Mouse (Mus musculus) midbrain, postnatal 0 days (tissue): ENCODE results near the gene Itih2. TPM values are rescaled to one million over a fixed set of nuclear protein-coding genes. Genes with fewer than 3 reads are reported as not detected.

Experiments used
- ATAC-seq: fragments of 200-750 bp; cut with Nextera tagmentation; 2 replicates; pipeline ENCODE4 v1.8.0; 2017; ENCODE audit warnings: moderate number of reproducible peaks, mild to moderate bottlenecking, moderate TSS enrichment, moderate library complexity; ENCODE audit not compliant: low FRiP score
- DNase-seq: peaks from one replicate; pipeline ENCODE4 v3.0.0-alpha.2; 2015; ENCODE audit warnings: low spot score
- H3K27ac ChIP-seq: fragments of 300-500 bp; sonication (generic); 2 replicates; pipeline ENCODE4 v1.5.1; 2014; ENCODE audit warnings: low read depth, mild to moderate bottlenecking, low read length, mixed read lengths
- H3K27me3 ChIP-seq: fragments of 300-500 bp; sonication (generic); 2 replicates; pipeline ENCODE4 v1.6.1; 2014; ENCODE audit warnings: low read length, control low read depth, mixed read lengths; ENCODE audit not compliant: insufficient read depth
- H3K36me3 ChIP-seq: fragments of 300-500 bp; sonication (generic); 2 replicates; pipeline ENCODE4 v1.6.1; 2014; ENCODE audit warnings: low read length, control low read depth, mixed read lengths; ENCODE audit not compliant: insufficient read depth
- H3K4me1 ChIP-seq: fragments of 300-500 bp; sonication (generic); 2 replicates; pipeline ENCODE4 v1.6.1; 2014; ENCODE audit warnings: mild to moderate bottlenecking, control low read depth, antibody characterized with exemption, low read length, mixed read lengths; ENCODE audit not compliant: insufficient read depth
- H3K4me2 ChIP-seq: fragments of 300-500 bp; sonication (generic); 2 replicates; pipeline ENCODE4 v1.6.1; 2014; ENCODE audit warnings: low read depth, mild to moderate bottlenecking, low read length, mixed read lengths; ENCODE audit not compliant: poor library complexity, severe bottlenecking
- H3K4me3 ChIP-seq: fragments of 300-500 bp; sonication (generic); 2 replicates; pipeline ENCODE4 v1.5.1; 2014; ENCODE audit warnings: low read depth, mild to moderate bottlenecking, low read length, moderate library complexity
- H3K9ac ChIP-seq: fragments of 300-500 bp; sonication (generic); replicated peaks from 2 replicates; pipeline ENCODE4 v1.6.1; 2014; ENCODE audit warnings: mild to moderate bottlenecking, low read length, moderate library complexity, mixed read lengths; ENCODE audit not compliant: poor library complexity, severe bottlenecking
- H3K9me3 ChIP-seq: fragments of 300-500 bp; sonication (generic); 2 replicates; pipeline ENCODE4 v1.6.1; 2016; ENCODE audit warnings: low read length, control low read depth
- CTCF ChIP-seq: IDR thresholded peaks from 2 replicates; pipeline ENCODE4 v1.5.1; 2016; ENCODE audit warnings: antibody characterized with exemption, mild to moderate bottlenecking
- WGBS: fragments of 180-500 bp; shearing (Covaris S2); extraction: QIAGEN DNeasy Blood & Tissue Kit; methylation state at CpG from one replicate; pipeline ENCODE4 v1.1.7; 2014; 5-methylcytosine and 5-hydroxymethylcytosine counted together
- polyA plus RNA-seq: library from polyadenylated mRNA; unstranded; fragments of >200 nt; fragmentation: Nextera tagmentation; extraction: Ambion mirVana; gene quantifications from 2 replicates; pipeline ENCODE4 v1.2.1, GENCODE M21; 2015
- total RNA-seq: library from RNA; depleted of rRNA; stranded (reverse); fragments of >200 nt; gene quantifications from 2 replicates; pipeline ENCODE4 v1.2.3, GENCODE M21; 2014

Gene Itih2
- total and polyA plus RNA-seq, 2 experiments from 2014 or later, result 5.7 to 9.3 TPM

DNA sequence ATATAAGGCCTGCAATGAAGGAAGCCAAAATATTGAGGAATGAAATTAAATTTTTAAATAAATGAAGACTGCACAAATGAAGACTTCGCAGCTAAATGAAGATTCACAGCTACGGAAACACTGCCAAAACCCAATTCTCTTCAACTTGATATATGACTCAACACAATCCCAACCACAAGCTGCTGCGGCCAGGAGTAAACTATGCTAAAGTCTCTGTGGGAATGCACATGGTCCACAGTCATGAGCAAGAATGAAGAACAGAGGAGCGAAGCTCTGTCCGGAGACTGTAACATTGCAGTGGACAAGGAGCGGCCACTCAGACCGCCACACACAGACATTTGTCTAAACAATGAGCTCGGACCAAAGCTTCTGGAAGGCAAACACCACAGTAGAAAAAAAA, 54.5 kb downstream of the Itih2 start:
- ATAC-seq (no peak), DNase-seq (no peak)
- Histone ChIP-seq H3K4me1 (peaks cover 24% of the 10 kb centered on the region), H3K9ac (no peak overlapping the region), H3K27ac (no peak overlapping the region), H3K36me3 (no peaks in the 10 kb centered on the region; the same call in 1 of the 2 replicates), H3K4me2 (no peak overlapping the region), H3K4me3 (no peak overlapping the region), H3K27me3 (no peaks in the 10 kb centered on the region), H3K9me3 (no peaks in the 10 kb centered on the region)
- TF ChIP-seq CTCF, result no peak
- 90% methylated on average over 8 of the region's 8 CpGs for WGBS

DNA sequence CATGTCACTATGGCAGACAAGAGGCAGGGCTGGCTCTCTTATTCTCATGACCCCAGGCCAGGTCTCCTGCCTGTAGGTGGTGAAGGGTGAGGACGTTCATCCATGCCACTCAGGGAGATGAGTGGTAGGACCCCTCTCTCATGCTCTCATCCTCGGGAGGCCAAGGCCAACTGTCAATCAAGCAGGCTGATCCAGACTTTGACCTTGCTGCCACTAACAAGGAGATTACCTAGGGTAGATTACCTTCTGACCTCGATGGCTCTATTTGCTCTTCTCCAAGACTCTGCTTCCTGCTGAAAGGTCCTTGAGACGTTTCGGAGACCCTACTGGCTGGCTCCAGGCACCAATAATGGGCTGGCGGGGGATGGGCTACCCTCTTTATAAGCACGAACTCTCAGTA, 56.7 kb downstream of the Itih2 start:
- no peak for TF ChIP-seq CTCF
- H3K9me3 ChIP-seq, result no peaks in the 10 kb centered on the region
- H3K4me1 ChIP-seq, result peaks cover 19% of the 10 kb centered on the region
- H3K27ac ChIP-seq, result no peak overlapping the region
- H3K4me3 ChIP-seq, result no peak overlapping the region
- DNase-seq, result no peak
- ATAC-seq, result no peak
- H3K27me3 ChIP-seq, result no peaks in the 10 kb centered on the region
- H3K4me2 ChIP-seq, result no peak overlapping the region
- 81% methylated on average over 7 of the region's 7 CpGs for WGBS
- no peak overlapping the region for H3K9ac ChIP-seq
- no peaks in the 10 kb centered on the region; the same call in 1 of the 2 replicates for H3K36me3 ChIP-seq

DNA sequence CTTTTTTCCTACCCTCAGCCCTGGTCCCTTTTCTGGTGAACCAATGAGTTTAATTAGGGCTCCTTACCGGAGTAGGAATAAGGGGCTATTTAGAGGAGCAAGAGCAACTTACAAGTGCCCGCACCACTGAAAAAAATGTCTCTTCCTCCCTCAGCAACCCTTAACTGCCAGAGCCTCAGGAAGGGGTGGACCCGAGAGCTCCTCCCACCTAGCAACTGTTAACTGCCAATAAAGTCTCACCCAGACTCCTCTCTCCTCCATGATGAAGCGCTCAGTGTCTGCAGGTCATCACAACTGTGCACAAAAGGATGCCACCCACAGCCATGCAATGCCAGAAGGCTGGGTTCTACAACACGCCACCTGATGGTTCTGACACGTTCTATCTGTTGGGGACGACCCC, 59.4 kb downstream of the Itih2 start:
- Histone ChIP-seq H3K4me1 (no peaks in the 10 kb centered on the region), H3K27ac (no peak overlapping the region), H3K4me2 (no peak overlapping the region), H3K4me3 (no peak overlapping the region), H3K9me3 (no peaks in the 10 kb centered on the region), H3K27me3 (no peaks in the 10 kb centered on the region), H3K9ac (no peak overlapping the region), H3K36me3 (peaks cover 11% of the 10 kb centered on the region)
- TF ChIP-seq CTCF, result no peak
- DNase-seq (no peak), ATAC-seq (no peak)
- WGBS, result 92% methylated on average over 7 of the region's 7 CpGs

DNA sequence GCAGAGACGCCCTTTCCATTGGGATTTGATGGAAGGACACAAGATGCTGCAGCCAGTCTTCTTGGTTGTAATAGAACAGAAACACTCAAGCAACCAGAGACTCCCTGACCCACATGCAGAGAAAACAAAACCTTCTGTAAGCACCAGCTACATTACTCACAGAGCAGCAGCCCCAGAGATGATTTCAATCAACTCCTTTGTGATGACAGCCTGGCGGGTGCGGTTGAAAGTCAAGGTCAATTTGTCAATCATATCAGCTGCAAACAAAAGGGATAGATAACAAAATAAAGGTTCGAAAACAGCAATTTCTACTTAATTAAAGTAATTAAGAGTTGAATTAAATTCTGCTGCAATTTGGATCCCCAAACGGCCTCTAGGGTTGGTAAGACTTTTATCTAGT, 72.4 kb downstream of the Itih2 start:
- ATAC-seq, result no peak
- Histone ChIP-seq H3K4me2 (no peak overlapping the region), H3K9me3 (no peaks in the 10 kb centered on the region), H3K36me3 (peaks cover 49% of the 10 kb centered on the region), H3K9ac (no peak overlapping the region), H3K4me3 (no peak overlapping the region), H3K4me1 (no peaks in the 10 kb centered on the region), H3K27ac (no peak overlapping the region), H3K27me3 (no peaks in the 10 kb centered on the region)
- no peak for DNase-seq
- TF ChIP-seq CTCF, result no peak
- 93% methylated on average over 5 of the region's 5 CpGs for WGBS

DNA sequence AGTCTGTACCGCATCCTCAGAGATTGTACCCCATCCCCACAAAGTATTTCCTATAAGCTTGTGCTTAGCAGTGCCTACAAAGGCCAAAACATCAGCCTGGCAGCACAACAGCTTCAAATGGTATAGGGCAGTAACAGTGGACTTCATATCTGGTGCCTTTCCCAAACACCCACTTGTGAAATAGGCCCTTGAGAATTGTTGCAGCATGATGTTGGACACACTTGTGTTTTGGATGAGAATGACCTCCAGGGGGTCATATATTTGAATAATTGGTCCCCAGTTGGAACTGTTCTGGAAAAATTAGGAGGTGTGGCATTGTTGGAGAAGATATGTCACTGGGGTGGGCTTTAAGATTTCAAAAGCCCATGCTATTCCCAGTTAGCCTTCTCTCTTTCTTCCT, 79.2 kb downstream of the Itih2 start:
- DNase-seq (no peak), ATAC-seq (no peak)
- Histone ChIP-seq H3K4me3 (no peak overlapping the region), H3K36me3 (peaks cover 24% of the 10 kb centered on the region), H3K27me3 (no peaks in the 10 kb centered on the region), H3K4me1 (no peaks in the 10 kb centered on the region), H3K4me2 (no peak overlapping the region), H3K9ac (no peak overlapping the region), H3K27ac (no peak overlapping the region), H3K9me3 (no peaks in the 10 kb centered on the region)
- TF ChIP-seq CTCF, result no peak
- 97% methylated on average over 1 of the region's 1 CpGs for WGBS

DNA sequence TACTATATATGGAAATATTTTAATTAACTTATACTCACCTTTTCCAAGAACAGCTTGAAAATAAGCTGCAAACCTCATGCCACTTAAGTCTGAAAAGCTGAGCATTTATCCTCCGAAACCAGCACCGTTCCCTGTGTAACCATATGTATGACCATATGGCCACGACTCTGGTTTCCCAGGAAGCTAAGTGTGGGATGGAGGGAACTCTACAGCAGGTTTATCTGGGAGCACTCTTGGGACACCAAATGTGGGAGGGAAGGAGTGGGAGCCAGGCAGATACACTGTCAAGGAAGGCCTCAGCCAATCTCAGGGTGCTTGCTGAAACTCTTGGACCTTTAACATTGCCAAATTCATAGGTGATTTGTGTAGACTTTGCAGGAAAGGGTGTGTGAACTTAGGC, 80.3 kb downstream of the Itih2 start:
- DNase-seq (no peak), ATAC-seq (no peak)
- Histone ChIP-seq H3K9me3 (no peaks in the 10 kb centered on the region), H3K4me2 (no peak overlapping the region), H3K4me1 (no peaks in the 10 kb centered on the region; the same call in 1 of the 2 replicates), H3K9ac (no peak overlapping the region), H3K36me3 (peaks cover 17% of the 10 kb centered on the region), H3K4me3 (no peak overlapping the region), H3K27me3 (no peaks in the 10 kb centered on the region), H3K27ac (no peak overlapping the region)
- WGBS, result 81% methylated on average over 3 of the region's 3 CpGs
- TF ChIP-seq CTCF, result no peak
